Mouse (Mus musculus): Measurements from ENCODE around the gene Pla1a.

GRCm38 (mm10) chr16:38348217-38348761, 84.7 kb downstream of the Pla1a start:
- TF ChIP-seq POLR2A (IDR thresholded peaks at IDR 0.05; ENCODE audit: extremely low read depth, insufficient read depth, low read length) (no peak), CTCF (IDR thresholded peaks at IDR 0.05; ENCODE audit: low read depth, low read length) (no peak)

All from liver, adult 2 months (tissue).